Mouse (Mus musculus) erythroblast, embryonic 14.5 days (primary cell): ENCODE data around the gene Crebbp.

Experiments used
- GATA1 ChIP-seq: IDR thresholded peaks from 2 replicates; pipeline ENCODE4 v1.6.1; 2012; ENCODE audit warnings: low read length, inconsistent platforms, mixed read lengths
- TAL1 ChIP-seq: IDR thresholded peaks from 3 replicates; pipeline ENCODE4 v1.6.1; 2012; ENCODE audit warnings: low read length, inconsistent platforms, mixed read lengths

- TF ChIP-seq GATA1 (no peak), TAL1 (no peak)
These were observed 52.9 kb downstream of the Crebbp start for GRCm38 (mm10) chr16:4160898-4161247.
